16 mouse cellular contexts compared by ENCODE assay signal in genomic region chr8:105546384-105547350, GRCm38 (mm10). TPM values are rescaled to one million over a fixed set of nuclear protein-coding genes. Genes with fewer than 3 reads are reported as not detected.
DNase-seq lines count a peak whose midpoint lies in the region; ATAC-seq and TF ChIP-seq lines count a peak whose summit lies in the region.
"Had no signal": no experiment of that assay in that cellular context is flagged by ENCODE, and none has a peak within 500 bp of the region (broad histone marks: within the 10 kb centered on the region; RNA-seq: fewer than 3 reads in every experiment).

No protein-coding gene starts in this region.

- no peak overlapping the region for H3K4me2 ChIP-seq in midbrain, postnatal 0 days (ENCODE audit: low read depth, low read length, poor library complexity, severe bottlenecking)
- H3K4me2 ChIP-seq: midbrain, embryonic 12.5 days; neural tube, embryonic 12.5 days had no signal

- H3K4me1 ChIP-seq in kidney, adult 2 months (ENCODE audit: control insufficient read depth, insufficient read depth, low read length) = peaks cover 42% of the 10 kb centered on the region
- H3K4me1 ChIP-seq in midbrain, postnatal 0 days (ENCODE audit: insufficient read depth, low read length) = no peaks in the 10 kb centered on the region; the same call in 1 of the 2 replicates
- H3K4me1 ChIP-seq: midbrain, embryonic 12.5 days had no signal

- no peaks in the 10 kb centered on the region for H3K9me3 ChIP-seq in midbrain, postnatal 0 days (ENCODE audit: low read length)
- H3K9me3 ChIP-seq: midbrain, embryonic 12.5 days; neural tube, embryonic 12.5 days had no signal

- no peak overlapping the region for H3K4me3 ChIP-seq in kidney, adult 2 months (ENCODE audit: insufficient read depth, low read depth, low read length)
- H3K4me3 ChIP-seq in midbrain, postnatal 0 days (ENCODE audit: low read depth, low read length) = no peak overlapping the region
- H3K4me3 ChIP-seq: erythroblast, embryonic 14.5 days; left cerebral cortex, adult 2 months; midbrain, embryonic 12.5 days; neural tube, embryonic 12.5 days had no signal

- no peak for TF ChIP-seq POLR2A in kidney, adult 2 months (IDR thresholded peaks at IDR 0.05; ENCODE audit: low read depth, low read length)

- no peaks in the 10 kb centered on the region for H3K36me3 ChIP-seq in kidney, adult 2 months (ENCODE audit: control insufficient read depth, insufficient read depth, low read length)
- peaks cover 3% of the 10 kb centered on the region; the same call in 1 of the 2 replicates for H3K36me3 ChIP-seq in midbrain, postnatal 0 days (ENCODE audit: insufficient read depth, low read length)

- 57% methylated on average over 6 of the region's 6 CpGs for WGBS in kidney, adult 2 months
- 88% methylated on average over 6 of the region's 6 CpGs for WGBS in midbrain, postnatal 0 days

- DNase-seq in cerebellum, postnatal 10 days = peak; percentile 59 to 66
- DNase-seq in cerebellum, adult 11-12 months = no peak
- peak; percentile 38 for DNase-seq in kidney, adult 2 months
- DNase-seq in kidney, adult 18-20 months = no peak
- peak; percentile 49 for DNase-seq in fibroblast of lung, adult 2 months (ENCODE audit: low read depth)
- DNase-seq in lung, postnatal 14 days = peak; percentile 57
- no peak for DNase-seq in urinary bladder, postnatal 14 days (ENCODE audit: low spot score)
- DNase-seq in midbrain, postnatal 0 days (ENCODE audit: low spot score) = no peak
- DNase-seq: cerebellum, adult 2 months; spleen, adult 18-20 months; thymus, adult 2 months had no signal

- no peak overlapping the region for H3K9ac ChIP-seq in midbrain, postnatal 0 days (replicated peaks; ENCODE audit: low read length, poor library complexity, severe bottlenecking)
- H3K9ac ChIP-seq: midbrain, embryonic 12.5 days; neural tube, embryonic 12.5 days had no signal

- 0 out of 2 replicates have a peak overlapping the region, but pooled peaks have one; percentile 13 for H3K27ac ChIP-seq in kidney, adult 2 months (ENCODE audit: insufficient read depth, low read depth, low read length)
- H3K27ac ChIP-seq in midbrain, postnatal 0 days (ENCODE audit: low read depth, low read length) = no peak overlapping the region
- H3K27ac ChIP-seq: midbrain, embryonic 12.5 days; neural tube, embryonic 12.5 days had no signal

- ATAC-seq in midbrain, postnatal 0 days (ENCODE audit: low FRiP score) = no peak
- ATAC-seq: intestine, embryonic 16.5 days had no signal

- TF ChIP-seq CTCF in kidney, adult 2 months (conservative IDR thresholded peaks at IDR 0.05; ENCODE audit: insufficient read depth, insufficient read length, low read depth, low read length) = no peak
- no peak for TF ChIP-seq CTCF in midbrain, postnatal 0 days (IDR thresholded peaks at IDR 0.05)

- H3K27me3 ChIP-seq in kidney, adult 2 months (replicated peaks; ENCODE audit: control insufficient read depth, insufficient read depth, low read length) = no peaks in the 10 kb centered on the region
- no peaks in the 10 kb centered on the region for H3K27me3 ChIP-seq in midbrain, postnatal 0 days (ENCODE audit: insufficient read depth, low read length)
- H3K27me3 ChIP-seq: midbrain, embryonic 12.5 days; neural tube, embryonic 12.5 days had no signal

RNA-seq across cellular contexts. Expression of gene Atp6v0d1, which starts 19.2 kb away (rescaled TPM):
- polyA plus RNA-seq in kidney, adult 2 months (2012; rRNA removed) = 161 and 182 TPM in 2 replicates
- 214 and 238 TPM in 2 replicates for total RNA-seq in midbrain, postnatal 0 days (2014; rRNA removed)
- polyA plus RNA-seq in midbrain, postnatal 0 days (2015; fragmentation: Nextera tagmentation; extraction: Ambion mirVana) = 272 and 300 TPM in 2 replicates

RNA-seq across cellular contexts. Expression of gene Hsd11b2, which starts 28.1 kb away (rescaled TPM):
- 310 and 336 TPM in 2 replicates for polyA plus RNA-seq in kidney, adult 2 months (2012; rRNA removed)
- total RNA-seq in midbrain, postnatal 0 days (2014; rRNA removed) = 0.57 and 0.88 TPM in 2 replicates
- 1.3 and 1.9 TPM in 2 replicates for polyA plus RNA-seq in midbrain, postnatal 0 days (2015; fragmentation: Nextera tagmentation; extraction: Ambion mirVana)
- total RNA-seq: left cerebral cortex, adult 2 months had no signal
- polyA plus RNA-seq: erythroblast, embryonic 14.5 days had no signal

RNA-seq across cellular contexts. Expression of gene Zdhhc1, which starts 50.0 kb away (rescaled TPM):
- polyA plus RNA-seq in kidney, adult 2 months (2012; rRNA removed) = 47.6 and 57.7 TPM in 2 replicates
- 32.9 and 47.2 TPM in 2 replicates for total RNA-seq in midbrain, postnatal 0 days (2014; rRNA removed)
- polyA plus RNA-seq in midbrain, postnatal 0 days (2015; fragmentation: Nextera tagmentation; extraction: Ambion mirVana) = 27.3 and 27.9 TPM in 2 replicates

RNA-seq across cellular contexts. Expression of gene Ripor1, which starts 58.4 kb away (rescaled TPM):
- 50.6 and 54.8 TPM in 2 replicates for polyA plus RNA-seq in kidney, adult 2 months (2012; rRNA removed)
- total RNA-seq in midbrain, postnatal 0 days (2014; rRNA removed) = 12.6 and 16.1 TPM in 2 replicates
- polyA plus RNA-seq in midbrain, postnatal 0 days (2015; fragmentation: Nextera tagmentation; extraction: Ambion mirVana) = 32.6 and 32.7 TPM in 2 replicates

Comparison
In these comparisons a context has a peak if more than half of its experiments do, and no peak if none do; other contexts are left out.
1. DNase-seq: peak in cerebellum, postnatal 10 days (2 of 2), kidney, adult 2 months (single experiment), fibroblast of lung, adult 2 months (single experiment) and lung, postnatal 14 days (single experiment); none in cerebellum, adult 11-12 months (single experiment), kidney, adult 18-20 months (single experiment), urinary bladder, postnatal 14 days (single experiment) and midbrain, postnatal 0 days (single experiment).
2. RNA of gene Hsd11b2, which starts 28.1 kb away (polyA plus RNA-seq): 310 to 336 TPM in kidney, adult 2 months; 1.3 to 1.9 TPM in midbrain, postnatal 0 days; every median in the first group is over 100 times any median in the second.